Mouse (Mus musculus): ENCODE measurements at regions not wholly inside any gene's neighbourhood (a gene's known extent, or its start where the extent isn't known, plus 50 kb on each side); places are given as distances from the start of the nearest gene placed in this dataset.
A peak's percentile ranks its signal among the peaks of the same experiment; 100 is the strongest.
"Not testable (repeated sequence)": the region's sequence is repeated elsewhere in the genome, so short reads cannot be mapped to it uniquely, and the experiment has no call there.

GRCm38 (mm10) chr4:6600766-6601367 is 1638.0 kb downstream of the Car8 start:
- no peak for DNase-seq

GRCm38 (mm10) chr4:6596321-6596720 is 1642.5 kb downstream of the Car8 start:
- DNase-seq, result no peak

- DNase-seq, result not testable (repeated sequence)
Observed at GRCm38 (mm10) chr4:6592890-6593289, 1646.0 kb downstream of the Car8 start.

- peak; percentile 59 for DNase-seq
Observed at GRCm38 (mm10) chr4:6561604-6562357, 1677.1 kb downstream of the Car8 start.

GRCm38 (mm10) chr4:6539626-6540025 is 1699.2 kb downstream of the Car8 start:
- no peak for DNase-seq

- no peak for DNase-seq
Observed at GRCm38 (mm10) chr4:6532441-6532840, 1706.4 kb downstream of the Car8 start.

- no peak for DNase-seq
Observed at GRCm38 (mm10) chr4:6517626-6518025, 1721.2 kb downstream of the Car8 start.

- DNase-seq, result peak; percentile 84
Observed at GRCm38 (mm10) chr4:6514823-6515222, 1721.7 kb upstream of the Impad1 start.

- DNase-seq, result no peak
Observed at GRCm38 (mm10) chr4:6513635-6514034, 1720.5 kb upstream of the Impad1 start.

GRCm38 (mm10) chr4:6512749-6513364 is 1719.7 kb upstream of the Impad1 start:
- peak; percentile 86 for DNase-seq

GRCm38 (mm10) chr4:6508091-6508490 is 1714.9 kb upstream of the Impad1 start:
- DNase-seq, result no peak
